Mouse (Mus musculus): ENCODE data around the gene Defb45.

Defb45 gene

GRCm38 (mm10) chr2:152599299-152599698, at the start of gene Defb45:
Gene Defb45, minus strand, starts transcription at chr2:152599399.
- no peak for DNase-seq (ENCODE audit: low spot score in 2 of 2)

GRCm38 (mm10) chr2:152639406-152640113, 40.4 kb upstream of the Defb45 start:
- DNase-seq (ENCODE audit: low spot score in 2 of 2): no peak

DNA sequence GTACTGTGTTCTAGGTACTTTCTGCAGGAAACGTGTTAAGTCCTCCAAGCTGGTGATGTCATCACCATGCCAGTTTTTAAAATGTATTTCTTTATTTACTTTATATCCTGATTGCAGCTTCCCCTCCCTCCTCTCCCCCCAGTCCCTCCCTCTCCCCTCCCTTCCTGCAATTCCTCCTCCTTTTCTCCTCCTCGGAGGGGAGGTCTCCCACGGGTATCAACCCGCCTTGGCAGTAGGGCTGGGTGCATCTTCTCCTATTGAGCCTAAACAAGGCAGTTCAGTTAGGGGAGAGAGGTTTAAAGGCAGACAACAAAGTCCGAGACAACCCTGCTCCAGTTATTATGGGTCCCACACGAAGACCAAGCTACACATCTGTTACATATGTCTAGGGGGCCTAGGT, 39.7 kb upstream of the Defb45 start:
- DNase-seq (ENCODE audit: low spot score in 2 of 2): no peak

DNA sequence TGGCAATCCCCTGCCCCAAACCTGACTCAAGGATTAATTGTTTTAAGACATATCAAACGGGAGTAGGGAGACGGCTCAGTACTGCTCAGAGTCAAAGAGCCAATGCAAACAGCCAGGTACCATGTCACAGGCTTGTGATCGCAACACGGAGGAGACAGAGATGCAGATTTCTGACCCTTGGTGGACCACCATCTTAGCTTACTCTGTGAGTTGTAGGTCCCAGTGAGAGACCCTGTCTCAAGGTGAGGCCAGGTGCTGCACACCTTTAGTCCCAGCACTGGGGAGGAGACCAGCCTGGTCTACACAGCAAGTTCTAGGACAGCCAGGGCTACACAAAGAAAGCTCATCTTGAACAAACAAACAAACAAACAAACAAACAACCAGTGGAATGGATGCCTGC, 38.2 kb upstream of the Defb45 start:
- DNase-seq (ENCODE audit: low spot score in 2 of 2): no peak

GRCm38 (mm10) chr2:152637006-152637322, 37.8 kb upstream of the Defb45 start:
- DNase-seq (ENCODE audit: low spot score in 2 of 2): no peak

GRCm38 (mm10) chr2:152636246-152637005, 37.2 kb upstream of the Defb45 start:
- peak in 1 of 2 experiments; percentile 41 for DNase-seq (ENCODE audit: low spot score in 2 of 2)

GRCm38 (mm10) chr2:152634311-152634710, 35.1 kb upstream of the Defb45 start:
- DNase-seq (ENCODE audit: low spot score in 2 of 2): no peak

DNA sequence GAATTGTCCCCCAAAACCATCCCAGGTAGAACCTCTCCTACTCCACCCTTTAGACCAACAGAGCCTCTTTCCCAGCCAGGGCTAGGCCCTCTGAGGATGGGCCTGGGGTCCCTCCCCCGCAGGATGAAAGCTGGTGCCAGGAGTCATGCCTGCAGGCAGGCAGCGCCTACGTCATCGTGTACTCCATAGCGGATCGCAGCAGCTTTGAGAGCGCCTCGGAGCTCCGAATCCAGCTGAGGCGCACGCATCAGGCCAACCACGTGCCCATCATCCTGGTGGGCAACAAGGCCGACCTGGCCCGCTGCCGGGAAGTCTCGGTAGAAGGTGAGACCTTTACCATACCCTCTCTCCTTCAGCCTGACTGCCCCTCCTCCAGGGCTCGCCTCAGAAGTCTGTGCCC, 34.1 kb upstream of the Defb45 start:
- no peak for DNase-seq (ENCODE audit: low spot score in 2 of 2)

GRCm38 (mm10) chr2:152629904-152630303, 30.7 kb upstream of the Defb45 start:
- DNase-seq (ENCODE audit: low spot score in 2 of 2): no peak

GRCm38 (mm10) chr2:152629239-152629638, 30.0 kb upstream of the Defb45 start:
- DNase-seq (ENCODE audit: low spot score in 2 of 2): no peak

GRCm38 (mm10) chr2:152628066-152628465, 28.9 kb upstream of the Defb45 start:
- DNase-seq (ENCODE audit: low spot score in 2 of 2): no peak

- DNase-seq (ENCODE audit: low spot score in 2 of 2): no peak
Observed at GRCm38 (mm10) chr2:152626774-152627591, 27.8 kb upstream of the Defb45 start, which contains the start of gene Rem1. Gene Rem1, plus strand, starts transcription at chr2:152626951.

DNA sequence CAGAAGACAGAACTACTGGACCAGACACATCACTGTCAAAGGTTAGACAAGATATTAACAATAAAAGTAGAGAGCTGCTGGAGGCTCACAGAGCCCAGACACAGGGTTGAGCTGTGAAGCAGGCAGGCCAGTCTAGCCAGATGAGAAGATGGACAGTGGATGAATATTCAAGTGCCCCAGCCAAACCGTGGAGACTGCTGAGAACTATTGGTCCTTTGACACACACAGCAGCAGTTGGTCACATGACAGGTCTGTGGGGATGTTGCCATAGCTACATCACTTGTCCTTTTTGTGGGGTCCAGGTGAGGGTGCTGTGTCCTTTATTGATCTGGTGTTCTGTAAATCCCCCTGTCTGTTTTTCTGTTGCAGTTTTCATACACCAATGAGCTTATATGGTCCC, 26.1 kb upstream of the Defb45 start:
- no peak for DNase-seq (ENCODE audit: low spot score in 2 of 2)

GRCm38 (mm10) chr2:152624566-152624965, 25.4 kb upstream of the Defb45 start:
- DNase-seq (ENCODE audit: low spot score in 2 of 2): no peak

- DNase-seq (ENCODE audit: low spot score in 2 of 2): no peak
Observed at GRCm38 (mm10) chr2:152622953-152623352, 23.8 kb upstream of the Defb45 start, which contains the start of gene Defb25. Gene Defb25, minus strand, starts transcription at chr2:152623053.

GRCm38 (mm10) chr2:152622151-152622550, 23.0 kb upstream of the Defb45 start:
- no peak for DNase-seq (ENCODE audit: low spot score in 2 of 2)

DNA sequence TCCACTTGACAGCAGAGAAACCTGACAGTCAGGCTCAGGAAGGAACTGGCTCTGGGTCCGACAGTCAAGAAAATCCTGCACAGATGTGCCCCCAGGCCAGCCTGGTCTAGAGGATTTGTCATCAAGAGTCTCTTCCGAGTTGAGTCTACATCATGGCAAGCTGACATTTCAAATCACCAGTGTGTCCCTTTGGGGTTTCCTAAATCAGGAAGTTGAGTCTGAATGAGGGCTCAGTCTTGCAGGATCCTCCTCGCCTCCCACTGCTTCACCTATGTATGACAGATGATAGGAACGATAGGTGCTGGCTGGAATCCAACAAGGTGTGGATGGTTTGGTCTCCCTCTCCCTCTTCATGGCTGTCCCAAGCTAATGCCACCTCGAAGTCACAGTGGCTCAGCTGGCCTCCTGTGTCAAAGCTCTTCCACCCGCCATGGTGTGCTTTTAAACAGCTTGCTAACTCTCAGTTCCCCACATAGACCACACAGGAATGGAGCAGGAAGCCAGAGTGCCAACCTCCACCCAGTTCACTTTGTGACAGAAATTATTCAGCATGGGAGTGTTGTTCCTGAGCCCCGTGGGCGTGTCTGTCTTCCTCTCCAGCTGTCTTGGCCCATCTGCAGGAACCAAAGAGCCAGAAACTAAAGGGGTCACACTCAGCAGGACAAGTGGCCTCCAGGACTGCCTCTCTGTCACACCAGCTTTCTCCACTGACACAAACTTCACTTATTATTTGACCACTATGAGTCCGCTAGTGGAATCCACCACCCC, 21.4 kb upstream of the Defb45 start:
- no peak for DNase-seq (ENCODE audit: low spot score in 2 of 2)

GRCm38 (mm10) chr2:152617374-152617773, 18.2 kb upstream of the Defb45 start:
- peak in 1 of 2 experiments; percentile 45 for DNase-seq (ENCODE audit: low spot score in 2 of 2)

DNA sequence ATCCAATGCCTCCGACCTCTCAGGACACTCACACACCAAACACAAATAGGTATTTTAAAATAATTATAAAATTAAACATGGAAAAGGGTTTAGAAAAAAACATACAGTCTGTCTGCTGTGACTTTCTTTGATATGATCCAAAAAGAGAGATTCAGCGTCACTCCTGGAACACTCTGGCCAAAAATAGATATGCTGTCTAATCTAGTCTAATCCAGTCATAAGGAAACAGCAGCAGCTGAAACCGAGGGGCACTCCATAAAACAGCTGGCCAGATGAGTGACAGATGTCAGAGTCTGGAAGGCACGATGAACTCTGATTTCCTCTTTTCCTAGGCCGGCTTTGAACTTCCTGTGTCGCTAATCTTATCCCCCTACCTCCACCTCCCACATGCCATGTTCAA, 17.3 kb upstream of the Defb45 start:
- no peak for DNase-seq (ENCODE audit: low spot score in 2 of 2)

- DNase-seq (ENCODE audit: low spot score in 2 of 2): peak in 1 of 2 experiments; percentile 36
Observed at GRCm38 (mm10) chr2:152615563-152615962, 16.4 kb upstream of the Defb45 start.

GRCm38 (mm10) chr2:152612193-152612592, 13.0 kb upstream of the Defb45 start:
- DNase-seq (ENCODE audit: low spot score in 2 of 2): no peak

DNA sequence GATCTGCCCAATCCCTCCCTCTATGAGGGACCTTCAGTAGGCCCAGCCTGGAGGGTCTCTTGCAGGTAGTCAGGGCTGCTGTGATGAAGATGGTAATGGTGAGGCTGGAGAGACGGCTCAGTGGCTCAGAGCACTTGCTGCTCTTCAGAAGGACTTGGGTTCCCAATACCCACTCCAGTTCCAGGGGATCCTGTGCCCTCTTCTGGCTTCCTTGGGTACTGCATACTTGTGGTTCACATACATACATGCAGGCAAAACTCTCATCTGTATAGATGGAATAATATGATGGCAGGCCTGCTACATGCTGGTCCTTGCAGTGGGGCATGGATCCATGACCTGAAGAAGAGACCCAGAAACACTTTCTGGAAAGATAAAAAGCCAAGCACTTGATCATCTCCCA, 9.5 kb upstream of the Defb45 start:
- no peak for DNase-seq (ENCODE audit: low spot score in 2 of 2)

All from spleen, postnatal 10 days (tissue).